In genomic region chrX:8251789-8252333, GRCm38 (mm10) we compare ENCODE assay signal across 8 mouse cellular contexts. TPM values are rescaled to one million over a fixed set of nuclear protein-coding genes. Genes with fewer than 3 reads are reported as not detected.
DNase-seq lines count a peak whose midpoint lies in the region; ATAC-seq and TF ChIP-seq lines count a peak whose summit lies in the region.

No protein-coding gene starts in this region.

- H3K27me3 ChIP-seq in cerebellum, adult 2 months (ENCODE audit: control insufficient read depth, insufficient read depth, low read length), result no peaks in the 10 kb centered on the region
- H3K27me3 ChIP-seq in thymus, adult 2 months (ENCODE audit: control insufficient read depth, insufficient read depth, low read length), result no peaks in the 10 kb centered on the region
- no peaks in the 10 kb centered on the region for H3K27me3 ChIP-seq in liver, embryonic 15.5 days

- H3K4me2 ChIP-seq in liver, embryonic 15.5 days, result peak overlapping the region; percentile 65

- H3K27ac ChIP-seq in cerebellum, adult 2 months (ENCODE audit: insufficient read depth, low read length), result peak overlapping the region; percentile 36
- no peak overlapping the region for H3K27ac ChIP-seq in thymus, adult 2 months (ENCODE audit: control insufficient read depth, insufficient read depth, low read length)
- peak overlapping the region; percentile 54; the same call in 1 of the 2 replicates for H3K27ac ChIP-seq in liver, embryonic 15.5 days (replicated peaks)

- no peaks in the 10 kb centered on the region for H3K9me3 ChIP-seq in liver, embryonic 15.5 days (replicated peaks)

- WGBS in cerebellum, adult 2 months, result 4% methylated on average over 18 of the region's 18 CpGs
- 4% methylated on average over 18 of the region's 18 CpGs for WGBS in thymus, adult 2 months
- WGBS in liver, embryonic 15.5 days (ENCODE audit: insufficient replicate concordance), result 10% methylated on average over 18 of the region's 18 CpGs

- no peaks in the 10 kb centered on the region for H3K4me1 ChIP-seq in cerebellum, adult 2 months (ENCODE audit: control insufficient read depth, insufficient read depth, low read length)
- H3K4me1 ChIP-seq in thymus, adult 2 months (replicated peaks; ENCODE audit: control insufficient read depth, insufficient read depth, low read length), result no peaks in the 10 kb centered on the region
- H3K4me1 ChIP-seq in liver, embryonic 15.5 days (replicated peaks), result peaks cover 11% of the 10 kb centered on the region

- peak overlapping the region; percentile 64 for H3K9ac ChIP-seq in liver, embryonic 15.5 days

- peak; percentile 43; the same call in 1 of the 2 replicates for TF ChIP-seq POLR2A in cerebellum, adult 2 months (IDR thresholded peaks at IDR 0.05; ENCODE audit: borderline replicate concordance, insufficient read depth, low read length)
- no peak for TF ChIP-seq POLR2A in thymus, adult 2 months (IDR thresholded peaks at IDR 0.05; ENCODE audit: control insufficient read depth, extremely low read depth, insufficient read depth, low read length, poor library complexity)

- H3K36me3 ChIP-seq in thymus, adult 2 months (ENCODE audit: control insufficient read depth, insufficient read depth, low read length), result no peaks in the 10 kb centered on the region
- H3K36me3 ChIP-seq in liver, embryonic 15.5 days (replicated peaks), result peaks cover 13% of the 10 kb centered on the region

- no peak for TF ChIP-seq CTCF in cerebellum, adult 2 months (IDR thresholded peaks at IDR 0.05; ENCODE audit: borderline replicate concordance, insufficient read depth, low read depth, low read length)
- no peak for TF ChIP-seq CTCF in thymus, adult 2 months (IDR thresholded peaks at IDR 0.05; ENCODE audit: borderline replicate concordance, control insufficient read depth, extremely low read depth, insufficient read depth, low read length, poor library complexity)

- peak overlapping the region; percentile 94 for H3K4me3 ChIP-seq in cerebellum, adult 2 months (replicated peaks; ENCODE audit: insufficient read depth, low read depth, low read length)
- peak overlapping the region; percentile 90 for H3K4me3 ChIP-seq in thymus, adult 2 months (ENCODE audit: control insufficient read depth, insufficient read depth, low read length)
- peak overlapping the region; percentile 72 for H3K4me3 ChIP-seq in liver, embryonic 15.5 days (replicated peaks)

- peak; percentile 54 for ATAC-seq in liver, embryonic 15.5 days (ENCODE audit: insufficient read depth)

- no peak for DNase-seq in cerebellum, adult 2 months
- DNase-seq in cerebellum, adult 11 months, result no peak
- DNase-seq in thymus, adult 2 months, result no peak
- no peak for DNase-seq in thymus, postnatal 4 days
- DNase-seq in T-cell, adult 2 months (ENCODE audit: low spot score), result no peak
- DNase-seq in urinary bladder, postnatal 25 days (ENCODE audit: low spot score), result no peak
- no peak for DNase-seq in kidney, postnatal 14 days

RNA-seq across cellular contexts. Expression of gene Ftsj1, which starts 0.3 kb away (rescaled TPM):
- 45.9 and 50.1 TPM in 2 replicates for polyA plus RNA-seq in cerebellum, adult 2 months (2012; rRNA removed)
- polyA plus RNA-seq in thymus, adult 2 months (2012; rRNA removed), result 50.2 and 50.9 TPM in 2 replicates
- 34.0 and 36.4 TPM in 2 replicates for polyA plus RNA-seq in liver, embryonic 15.5 days (2015; fragmentation: Nextera tagmentation; extraction: Ambion mirVana)

RNA-seq across cellular contexts. Expression of gene Slc38a5, which starts 19.1 kb away (rescaled TPM):
- polyA plus RNA-seq in cerebellum, adult 2 months (2012; rRNA removed), result 9.1 and 10.4 TPM in 2 replicates
- 0.27 and 0.36 TPM in 2 replicates for polyA plus RNA-seq in thymus, adult 2 months (2012; rRNA removed)
- 67.3 and 70.0 TPM in 2 replicates for polyA plus RNA-seq in liver, embryonic 15.5 days (2015; fragmentation: Nextera tagmentation; extraction: Ambion mirVana)

RNA-seq across cellular contexts. Expression of gene Porcn, which starts 45.5 kb away (rescaled TPM):
- polyA plus RNA-seq in cerebellum, adult 2 months (2012; rRNA removed), result 250 and 287 TPM in 2 replicates
- polyA plus RNA-seq in thymus, adult 2 months (2012; rRNA removed), result 4.7 and 5.3 TPM in 2 replicates
- polyA plus RNA-seq in liver, embryonic 15.5 days (2015; fragmentation: Nextera tagmentation; extraction: Ambion mirVana), result 0.83 and 1.1 TPM in 2 replicates

RNA-seq across cellular contexts. Expression of gene Ebp, which starts 58.5 kb away (rescaled TPM):
- polyA plus RNA-seq in cerebellum, adult 2 months (2012; rRNA removed), result 59.9 and 68.5 TPM in 2 replicates
- polyA plus RNA-seq in thymus, adult 2 months (2012; rRNA removed), result 71.1 and 98.2 TPM in 2 replicates
- polyA plus RNA-seq in liver, embryonic 15.5 days (2015; fragmentation: Nextera tagmentation; extraction: Ambion mirVana), result 81.1 and 91.0 TPM in 2 replicates

Comparison
In these comparisons a context has a peak if more than half of its experiments do, and no peak if none do; other contexts are left out.
1. RNA of gene Porcn, which starts 45.5 kb away (polyA plus RNA-seq): 250 to 287 TPM in cerebellum, adult 2 months; 4.7 to 5.3 TPM in thymus, adult 2 months and 0.83 to 1.1 TPM in liver, embryonic 15.5 days; every median in the first group is over 10 times any median in the second.
2. Peak in every context shown above with its lines, with median percentiles within 50 percentile points of each other: H3K4me3 ChIP-seq.